Mouse (Mus musculus) effector memory CD4-positive, alpha-beta T cell, adult 5 months (primary cell): ENCODE measurements around the gene Pfn3. TPM values are rescaled to one million over a fixed set of nuclear protein-coding genes. Genes with fewer than 3 reads are reported as not detected.

Experiments used
- polyA plus RNA-seq: library from polyadenylated mRNA; unstranded; fragments of 100-300 nt; shearing (Covaris generic); gene quantifications from one replicate; pipeline ENCODE4 v1.2.1, GENCODE M21; 2017

Gene Pfn3
- not detected for polyA plus RNA-seq

GRCm38 (mm10) chr13:55414743-55415380 is at the start of gene Pfn3:
TSS of gene Pfn3 (minus strand) at chr13:55415232.

GRCm38 (mm10) chr13:55464027-55464884 is 49.2 kb upstream of the Pfn3 start, which contains the start of gene Prr7:
TSS of gene Prr7 (plus strand) at chr13:55464267.

GRCm38 (mm10) chr13:55444937-55445315 is 29.9 kb upstream of the Pfn3 start, which contains the start of gene Grk6:
TSS of gene Grk6 (plus strand) at chr13:55445072.

GRCm38 (mm10) chr13:55426613-55427012 is 11.6 kb upstream of the Pfn3 start, which contains the start of gene F12:
TSS of gene F12 (minus strand) at chr13:55426793.

DNA sequence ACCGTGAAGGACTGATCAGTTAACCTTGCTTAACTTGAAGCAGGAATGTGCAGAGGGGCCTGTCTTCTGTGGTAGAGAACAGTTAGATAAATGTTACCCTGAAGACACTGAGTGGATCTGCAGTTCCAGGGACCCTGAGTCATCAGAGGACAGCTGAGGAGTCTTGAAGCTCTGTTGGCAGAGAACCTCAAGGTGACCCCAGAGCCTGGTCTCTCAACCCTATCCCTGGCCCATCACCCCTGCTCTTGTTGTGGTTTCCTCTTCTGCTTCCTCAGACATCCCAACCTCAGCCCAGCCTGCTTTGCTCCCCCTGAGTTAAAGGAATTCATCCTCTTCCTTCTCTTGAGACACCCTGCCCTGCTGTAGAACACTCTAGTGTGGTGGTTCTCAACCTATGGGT is 16.9 kb downstream of the Pfn3 start, which contains the start of gene Slc34a1:
Slc34a1 (plus strand) TSS at position 100 of the 400 bp plus-strand sequence.

GRCm38 (mm10) chr13:55369531-55370114 is 45.4 kb downstream of the Pfn3 start, which contains the start of gene Rgs14:
TSS of gene Rgs14 (plus strand) at chr13:55369732.

Other genes starting within 250 kb of the Pfn3 start
- 74.9 TPM for gene Nsd1, start 205.4 kb downstream of the Pfn3 start, polyA plus RNA-seq
- 243 TPM for gene Prelid1, start 94.7 kb downstream of the Pfn3 start, polyA plus RNA-seq
- 90.5 TPM for gene Rab24, start 93.3 kb downstream of the Pfn3 start, polyA plus RNA-seq
- gene Mxd3, start 85.4 kb downstream of the Pfn3 start, polyA plus RNA-seq, result 1.1 TPM
- 121 TPM for gene Lman2, start 52.4 kb downstream of the Pfn3 start, polyA plus RNA-seq
- 82.6 TPM for gene Rgs14, start 45.5 kb downstream of the Pfn3 start, polyA plus RNA-seq
- gene Slc34a1, start 17.0 kb downstream of the Pfn3 start, polyA plus RNA-seq, result not detected
- not detected for gene F12, start 11.6 kb upstream of the Pfn3 start, polyA plus RNA-seq
- gene Grk6, start 29.8 kb upstream of the Pfn3 start, polyA plus RNA-seq, result 328 TPM
- 17.7 TPM for gene Prr7, start 49.0 kb upstream of the Pfn3 start, polyA plus RNA-seq
- gene Dbn1, start 72.9 kb upstream of the Pfn3 start, polyA plus RNA-seq, result not detected
- 10.0 TPM for gene Pdlim7, start 98.4 kb upstream of the Pfn3 start, polyA plus RNA-seq
- gene Dok3, start 114.1 kb upstream of the Pfn3 start, polyA plus RNA-seq, result 0.24 TPM
- gene Ddx41, start 121.4 kb upstream of the Pfn3 start, polyA plus RNA-seq, result 60.4 TPM
- gene Fam193b, start 155.9 kb upstream of the Pfn3 start, polyA plus RNA-seq, result 63.5 TPM
- gene Tmed9, start 158.5 kb upstream of the Pfn3 start, polyA plus RNA-seq, result 214 TPM
- gene B4galt7, start 184.7 kb upstream of the Pfn3 start, polyA plus RNA-seq, result 28.4 TPM
- 16.7 TPM for gene Caml, start 207.8 kb upstream of the Pfn3 start, polyA plus RNA-seq
- gene Ddx46, start 219.8 kb upstream of the Pfn3 start, polyA plus RNA-seq, result 68.8 TPM